Mouse (Mus musculus) heart, postnatal 36 days (tissue): ENCODE data around the gene Kcnj16. TPM values are rescaled to one million over a fixed set of nuclear protein-coding genes. Genes with fewer than 3 reads are reported as not detected.
A peak's percentile ranks its signal among the peaks of the same experiment; 100 is the strongest.

Source experiments
- DNase-seq, 2 experiments: peaks; one replicate each; pipeline ENCODE4 v3.0.0; 2021 to 2022
- intact Hi-C: fragments of 180-260 bp; cut with DNase I; formaldehyde crosslinking; loops from one replicate; pipeline ENCODE4 v1.15.1; 2025
- total RNA-seq, 2 experiments: library from RNA; stranded (reverse); gene quantifications; 2 replicates each; pipeline ENCODE4 v1.2.3; 2021

The Kcnj16 gene
- under 1 TPM in 1 of 2 experiments, not detected in 1; 0.22 TPM for total RNA-seq

DNA sequence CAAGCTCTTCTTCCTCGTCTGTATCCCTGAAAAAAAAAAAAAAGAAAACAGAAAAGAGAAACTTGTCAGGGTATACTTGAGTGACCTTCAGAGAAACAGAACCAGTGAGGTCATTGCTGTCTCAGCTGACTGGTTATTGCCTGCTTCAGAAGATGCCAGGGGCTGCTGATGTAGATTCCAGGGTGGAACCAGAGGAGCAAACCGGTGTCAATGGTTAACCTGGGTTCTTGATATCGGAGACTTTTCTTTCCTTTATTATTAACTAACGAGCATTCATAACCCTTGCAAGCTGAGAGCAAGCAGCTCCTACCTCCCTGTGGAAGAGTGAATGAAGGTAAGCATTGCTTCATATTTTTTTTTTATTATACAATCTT is at the start of gene Kcnj16:
Kcnj16 (plus strand) TSS at position 272 of the 374 bp plus-strand sequence.
- DNase-seq, result no peak
- intact Hi-C loops, result no loop called here

DNA sequence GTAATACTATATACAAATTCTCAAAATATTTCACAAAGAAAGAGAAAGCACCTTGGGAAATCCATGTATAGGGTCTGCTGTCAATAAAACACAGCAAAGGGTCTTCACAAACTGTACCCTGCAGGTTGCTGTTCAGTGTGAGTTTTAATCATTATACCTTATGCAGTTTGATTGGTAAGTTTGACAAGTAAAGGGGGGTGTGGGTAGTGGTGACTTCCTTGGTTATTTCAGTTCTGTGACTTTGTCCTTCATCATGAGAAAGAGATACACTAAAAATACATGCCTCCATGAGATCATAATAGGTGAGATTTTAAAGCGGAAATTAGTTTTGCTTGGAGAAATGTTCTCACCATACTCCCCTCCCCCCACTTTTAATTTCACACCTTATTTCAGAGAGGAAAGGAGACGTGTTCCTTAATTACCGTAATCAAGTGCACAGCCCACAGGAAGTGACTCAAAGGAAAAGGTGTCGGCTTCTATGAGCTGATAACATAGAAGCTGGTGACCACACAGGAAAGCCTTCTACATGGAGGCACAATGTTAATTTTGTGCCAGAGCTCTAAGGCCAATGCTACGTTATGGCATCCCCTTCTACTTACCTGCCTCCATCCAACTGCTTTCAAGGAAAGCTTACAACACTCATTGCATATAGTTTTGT is 48.9 kb upstream of the Kcnj16 start:
- intact Hi-C loops, result no loop called here
- no peak for DNase-seq

DNA sequence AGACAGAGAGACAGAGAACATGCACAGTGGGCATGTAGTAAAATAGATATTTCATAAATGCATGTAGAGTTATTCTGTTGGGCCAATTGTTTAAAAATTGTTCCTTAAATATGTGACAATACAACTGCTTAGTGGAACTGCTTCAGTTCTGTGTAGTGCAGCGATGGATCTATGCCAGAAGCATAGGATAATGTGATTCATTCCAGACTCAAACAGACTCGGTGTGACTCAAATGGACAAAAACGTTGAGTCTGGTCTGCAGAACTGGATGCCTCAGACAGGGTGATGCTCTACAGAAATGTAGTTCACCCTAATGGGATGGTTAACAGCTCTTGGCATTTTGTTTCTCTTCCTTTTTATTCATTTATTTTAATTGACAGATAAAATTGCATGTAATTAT is 32.1 kb upstream of the Kcnj16 start:
- no peak for DNase-seq
- intact Hi-C loops, result no loop called here

DNA sequence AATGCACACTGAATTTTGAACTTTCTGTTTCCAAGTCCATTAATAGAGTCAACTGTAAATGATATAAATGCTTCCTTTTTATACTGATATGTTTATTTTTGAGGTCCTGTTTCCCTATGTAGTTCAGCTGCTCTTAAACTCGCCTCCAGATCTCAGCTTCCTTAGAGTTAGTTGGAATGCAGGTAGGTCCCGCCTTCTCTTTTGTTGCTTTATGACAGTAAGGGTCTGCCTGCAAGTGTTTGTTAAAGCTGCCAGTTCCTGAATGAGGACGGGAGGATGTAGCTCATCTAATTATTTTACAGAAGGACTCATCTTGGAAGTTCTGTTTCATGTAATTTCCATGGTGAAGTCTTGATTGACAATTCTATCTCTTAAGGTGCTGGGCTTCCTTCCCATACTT is 25.6 kb upstream of the Kcnj16 start:
- no peak for DNase-seq
- intact Hi-C loops, result no loop called here

DNA sequence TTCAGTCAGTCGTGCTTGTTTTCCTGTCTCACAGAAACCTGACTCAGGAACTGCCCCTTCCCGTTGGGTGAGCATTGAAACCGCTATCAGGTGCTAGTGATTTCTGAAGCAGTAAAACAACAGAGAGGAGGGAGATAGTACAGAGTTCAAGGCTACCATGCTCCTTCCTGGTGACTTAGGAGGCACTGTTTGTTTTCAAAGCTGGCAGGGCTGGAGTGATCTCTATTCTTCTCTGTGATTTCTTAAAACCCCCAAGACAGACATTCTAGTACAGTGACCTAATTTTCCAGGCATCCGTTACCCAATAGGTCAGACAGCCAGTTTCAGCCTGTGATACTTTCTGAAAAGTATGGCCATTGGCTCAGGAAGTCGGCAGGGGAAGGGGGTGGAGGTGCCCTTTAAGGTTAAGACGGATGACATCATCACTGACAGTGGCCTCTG is 25.1 kb upstream of the Kcnj16 start:
- intact Hi-C loops, result no loop called here
- DNase-seq, result peak in 1 of 2 experiments; percentile 3

DNA sequence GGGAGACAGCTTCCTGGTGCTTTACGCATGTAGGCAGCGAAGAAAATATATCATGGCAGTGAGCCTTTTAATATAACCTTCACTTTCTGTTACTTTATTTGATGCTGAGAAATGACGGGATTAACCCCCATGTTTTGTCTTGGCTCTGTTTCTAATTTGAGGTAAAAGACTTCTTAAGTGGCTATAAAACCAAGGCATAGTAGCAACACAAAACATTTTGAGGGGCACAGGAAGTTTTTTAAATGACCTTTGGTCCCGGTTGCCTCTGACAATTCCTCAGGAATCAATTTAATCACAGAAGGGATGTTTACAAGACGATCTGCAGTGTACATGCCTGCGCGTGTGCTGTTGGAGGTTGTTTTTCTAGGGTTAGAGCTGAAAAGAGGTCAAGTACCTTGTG is 11.2 kb upstream of the Kcnj16 start:
- intact Hi-C loops, result no loop called here

DNA sequence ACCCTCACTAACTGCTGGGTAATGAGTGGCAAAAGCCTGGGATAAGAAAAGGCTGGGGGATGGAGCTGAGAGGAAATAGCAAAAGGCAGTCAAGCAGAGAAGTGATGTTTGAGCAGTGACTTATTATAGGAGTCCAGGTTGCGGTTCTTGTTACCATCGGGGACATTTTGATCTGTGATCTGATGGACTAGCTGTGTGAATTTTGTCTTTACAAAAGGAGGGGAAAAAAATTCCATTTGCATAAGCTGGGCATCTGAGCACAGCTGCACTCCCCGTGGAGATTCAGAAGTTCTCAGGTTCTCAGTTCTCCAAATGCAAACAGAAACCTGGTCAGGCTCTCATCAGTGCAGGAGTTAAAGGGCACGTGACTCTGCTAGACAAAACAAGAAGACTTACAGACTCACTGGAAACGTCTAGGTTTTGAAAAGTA is 6.2 kb upstream of the Kcnj16 start:
- no peak for DNase-seq
- intact Hi-C loops, result no loop called here

More for the DNA sequence above, 11.2 kb upstream of the Kcnj16 start:
- DNase-seq, result no peak

DNA sequence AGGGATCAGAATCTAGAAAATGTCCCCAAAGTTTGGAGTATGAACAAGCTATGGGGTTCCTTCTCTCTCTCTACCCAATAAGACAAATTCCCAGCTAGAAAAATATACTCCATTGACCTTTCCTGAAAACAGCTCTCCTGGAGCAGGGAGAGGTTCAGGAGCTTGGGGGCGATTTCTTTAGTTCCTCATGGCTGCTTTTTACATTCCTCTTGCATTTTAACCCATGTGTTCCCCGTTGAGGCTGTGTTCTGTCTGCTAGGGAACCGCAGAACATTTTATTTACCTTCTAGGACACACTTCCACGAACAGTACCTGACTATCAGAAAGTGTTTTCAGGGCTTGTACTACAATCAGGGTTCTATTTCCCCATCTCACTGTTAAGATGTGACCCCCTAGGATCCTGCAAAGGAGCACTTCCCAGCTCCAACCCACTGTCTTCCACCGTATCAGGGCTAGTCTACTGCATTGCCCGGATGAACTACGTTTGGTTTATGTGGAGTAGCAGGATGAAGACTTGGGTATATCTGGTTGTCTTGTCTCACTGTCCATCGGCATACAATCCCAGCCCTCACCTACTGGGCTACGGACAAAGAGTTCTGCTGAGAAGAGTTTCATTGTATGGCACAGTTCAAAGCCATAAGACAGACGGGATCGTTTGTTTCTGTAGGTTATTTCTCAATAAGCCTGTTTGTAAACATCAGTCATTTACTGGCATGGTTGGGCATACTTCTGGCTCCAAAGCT is 643 bp upstream of the Kcnj16 start:
- intact Hi-C loops, result no loop called here
- no peak for DNase-seq

DNA sequence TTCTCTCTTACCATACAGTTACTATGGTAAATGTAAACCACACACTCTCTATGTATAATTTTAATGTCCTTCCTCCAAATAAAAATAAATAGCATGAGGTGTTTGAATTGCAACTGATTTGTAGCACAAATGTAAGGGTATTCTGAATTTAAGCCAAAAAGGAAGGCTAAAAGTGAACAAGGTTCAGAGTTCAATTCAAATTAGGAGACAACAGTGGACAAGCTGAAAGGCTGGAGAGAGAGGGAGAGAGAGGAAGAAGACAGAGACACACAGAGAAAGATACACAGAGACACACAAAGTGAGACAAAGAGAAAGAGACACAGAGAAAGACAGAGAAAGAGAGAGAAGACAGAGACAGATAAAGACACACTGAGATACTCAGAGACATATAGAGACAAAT is 1.1 kb downstream of the Kcnj16 start:
- no peak for DNase-seq
- intact Hi-C loops, result no loop called here

DNA sequence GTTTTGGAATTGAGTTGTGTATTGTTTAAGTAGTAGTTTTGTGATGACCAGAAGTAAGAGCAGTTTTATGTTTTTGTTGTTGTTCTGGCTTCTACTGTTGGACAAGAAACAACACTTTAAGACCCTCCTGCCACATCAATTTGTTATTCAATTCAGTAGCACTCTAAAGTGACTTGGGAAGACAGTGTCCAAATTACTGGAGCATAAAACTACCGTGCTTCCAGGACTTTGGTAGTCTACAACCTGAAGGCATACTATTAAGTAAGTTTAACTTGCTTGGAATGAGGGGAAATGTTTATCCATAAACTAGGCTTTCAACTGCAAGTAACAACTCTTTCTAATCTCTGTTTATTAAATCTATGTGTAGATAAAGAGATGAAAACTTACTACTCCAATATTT is 17.7 kb downstream of the Kcnj16 start:
- DNase-seq, result no peak
- intact Hi-C loops, result no loop called here

DNA sequence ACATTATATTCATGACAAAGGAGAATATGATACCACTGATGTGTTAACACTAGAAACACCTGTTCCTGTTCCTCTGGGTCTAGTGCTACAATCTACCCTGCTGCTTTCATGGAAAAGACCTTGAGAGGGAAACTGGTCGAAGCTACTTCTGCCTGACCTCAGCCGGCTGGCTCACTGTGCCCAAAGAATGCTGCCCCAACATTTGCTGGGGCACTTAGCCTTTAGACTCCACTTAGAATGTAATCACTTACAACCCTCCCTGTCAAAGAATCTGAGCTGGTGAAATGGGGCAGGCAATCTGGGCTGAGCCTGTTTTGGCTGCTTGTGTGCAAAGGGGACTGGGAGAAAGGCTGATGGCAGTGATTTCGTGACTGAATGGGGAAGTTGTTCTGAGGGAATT is 18.1 kb downstream of the Kcnj16 start:
- intact Hi-C loops, result no loop called here
- DNase-seq, result peak; percentile 2

DNA sequence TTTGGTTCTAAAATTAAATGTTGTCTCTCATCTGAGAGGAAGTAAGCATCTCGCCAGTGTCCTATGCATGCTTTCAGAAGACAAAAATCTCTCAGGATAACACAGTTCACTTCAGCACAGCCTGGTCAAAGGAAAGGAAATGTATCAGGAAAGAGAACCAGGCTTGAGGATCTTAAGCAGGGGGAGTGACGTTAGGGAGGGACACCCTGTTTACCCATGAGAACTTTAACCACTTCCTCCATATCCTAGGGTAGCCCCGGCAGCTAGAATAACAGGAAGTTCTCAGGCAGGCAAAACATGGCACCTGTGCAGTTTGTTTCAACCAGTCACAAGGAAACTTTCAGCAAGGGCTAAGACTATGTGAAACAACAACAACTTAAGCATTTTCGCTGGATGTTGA is 25.8 kb downstream of the Kcnj16 start:
- intact Hi-C loops, result no loop called here
- DNase-seq, result peak; percentile 4 to 11

DNA sequence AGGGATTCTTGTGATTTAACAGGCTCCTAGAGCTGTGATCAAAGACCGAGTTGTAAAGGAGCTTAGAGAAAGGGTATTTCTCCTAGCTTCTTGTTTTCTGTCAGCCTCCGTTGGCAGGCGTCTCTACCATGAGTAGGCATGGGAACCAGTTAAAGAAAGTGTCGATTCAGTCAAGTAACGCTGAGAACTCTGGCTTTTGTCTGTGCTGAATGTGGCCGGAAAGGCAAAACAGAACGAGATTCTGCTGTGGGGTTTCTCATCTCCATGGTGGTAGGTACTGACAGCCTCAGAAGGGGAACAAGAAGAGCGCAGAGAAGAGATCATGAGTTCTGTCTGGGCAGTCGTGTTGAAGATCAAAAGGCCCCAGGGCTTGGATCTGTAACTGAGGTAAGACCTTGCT is 29.4 kb downstream of the Kcnj16 start:
- no peak for DNase-seq
- intact Hi-C loops, result no loop called here

DNA sequence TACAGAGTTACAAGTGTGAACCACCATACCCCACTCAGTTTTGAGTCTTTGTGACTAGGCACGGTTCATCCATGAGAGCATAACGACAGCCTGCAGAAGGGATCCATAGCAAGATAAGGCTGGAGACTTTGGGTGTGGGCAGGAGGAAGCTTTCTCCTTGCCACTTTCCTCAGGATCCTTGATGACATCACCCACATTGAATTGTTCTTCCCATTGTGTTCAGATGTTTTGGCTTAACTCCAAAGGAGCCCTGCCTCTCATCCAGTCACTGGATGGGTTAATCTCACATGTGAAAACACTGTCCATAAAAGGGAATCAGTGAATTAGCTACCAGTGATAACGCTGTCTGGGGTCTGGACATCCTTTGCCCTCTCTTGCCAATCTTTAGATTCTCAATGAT is 37.3 kb downstream of the Kcnj16 start:
- intact Hi-C loops, result no loop called here
- DNase-seq, result no peak

DNA sequence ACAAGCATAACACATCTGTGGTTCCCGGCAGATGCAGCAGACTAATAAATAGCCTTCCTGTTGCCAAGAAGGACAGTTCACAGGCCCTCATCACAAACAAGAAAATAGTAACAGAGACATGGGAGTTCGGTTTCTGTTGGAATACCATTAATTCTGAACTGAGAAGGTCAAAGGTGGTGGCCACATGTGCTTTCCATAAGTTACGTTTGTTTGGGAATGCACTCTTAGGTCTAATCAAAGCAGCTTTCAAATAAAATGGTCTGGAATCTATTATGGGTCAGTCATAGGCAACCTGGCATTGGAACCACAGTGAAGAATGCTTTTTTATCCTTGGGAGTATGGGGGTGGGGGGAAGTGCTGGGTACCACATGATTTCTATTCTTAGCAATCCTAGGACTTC is 41.6 kb downstream of the Kcnj16 start:
- intact Hi-C loops, result no loop called here
- no peak for DNase-seq

DNA sequence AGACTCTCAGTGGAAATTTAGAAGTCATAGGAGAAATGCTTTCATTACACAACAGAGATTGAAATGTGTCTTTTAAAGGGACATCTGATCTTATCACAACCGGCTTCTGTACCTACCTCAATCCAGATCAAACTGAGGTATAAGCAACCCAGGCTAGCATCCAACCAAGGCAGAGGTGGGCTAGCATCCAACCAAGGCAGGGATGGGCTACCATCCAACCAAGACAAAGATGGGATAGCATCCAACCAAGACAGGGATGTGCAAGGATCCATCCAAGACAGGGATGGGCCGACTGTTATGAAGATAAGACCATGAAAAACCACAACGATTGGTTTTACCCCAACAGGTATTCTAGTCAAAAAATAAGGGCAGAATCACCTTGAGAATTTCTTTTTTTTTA is 48.4 kb downstream of the Kcnj16 start:
- intact Hi-C loops, result no loop called here
- no peak for DNase-seq

DNA sequence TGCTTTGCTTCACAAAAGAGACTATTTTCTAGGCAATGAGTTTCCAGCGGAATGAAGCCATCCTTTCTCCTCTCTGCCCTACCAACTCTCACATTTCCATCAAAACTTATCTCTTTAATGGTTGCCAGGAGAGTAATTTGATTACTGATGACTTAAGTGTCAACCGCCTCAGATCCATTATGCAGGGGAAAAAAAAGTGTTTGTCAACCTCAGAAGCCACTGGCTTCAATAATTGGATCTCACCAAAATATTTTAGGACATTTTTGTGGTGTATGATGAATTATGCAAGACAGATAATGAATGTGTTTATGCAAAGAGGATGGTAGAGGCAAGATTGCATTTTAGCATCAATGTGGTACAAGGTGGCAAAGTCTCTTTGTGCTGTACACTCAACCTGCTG is 52.4 kb downstream of the Kcnj16 start:
- DNase-seq, result no peak
- intact Hi-C loops, result no loop called here

DNA sequence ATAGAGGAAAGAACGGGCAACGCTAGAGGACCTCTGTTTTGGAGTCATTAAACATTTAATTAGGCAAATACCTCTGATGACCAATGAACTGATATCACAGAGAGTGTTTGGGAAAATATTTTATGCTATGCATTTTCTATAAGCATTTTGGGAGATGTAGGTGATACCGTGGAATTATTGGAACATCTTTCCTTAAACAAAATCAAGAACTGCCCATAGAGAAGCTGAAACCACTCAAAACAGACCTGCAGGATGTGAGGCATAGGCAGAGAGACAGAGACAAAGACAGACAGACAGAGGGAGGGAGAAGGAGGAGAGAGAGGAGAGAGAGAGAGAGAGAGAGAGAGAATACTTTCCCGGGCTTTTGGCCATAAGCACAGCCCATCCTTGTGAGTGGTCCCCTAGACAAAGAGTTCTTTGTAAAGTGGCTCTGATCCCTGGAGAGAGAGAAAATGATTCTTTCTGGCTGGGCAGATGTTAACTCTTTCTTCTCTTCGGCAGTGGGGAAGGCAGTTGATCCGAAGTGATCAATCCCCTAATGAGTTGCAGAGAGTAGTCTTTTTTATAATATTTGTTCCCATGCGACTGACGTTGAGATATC is 54.9 kb downstream of the Kcnj16 start:
- intact Hi-C loops, result no loop called here
- no peak for DNase-seq

DNA sequence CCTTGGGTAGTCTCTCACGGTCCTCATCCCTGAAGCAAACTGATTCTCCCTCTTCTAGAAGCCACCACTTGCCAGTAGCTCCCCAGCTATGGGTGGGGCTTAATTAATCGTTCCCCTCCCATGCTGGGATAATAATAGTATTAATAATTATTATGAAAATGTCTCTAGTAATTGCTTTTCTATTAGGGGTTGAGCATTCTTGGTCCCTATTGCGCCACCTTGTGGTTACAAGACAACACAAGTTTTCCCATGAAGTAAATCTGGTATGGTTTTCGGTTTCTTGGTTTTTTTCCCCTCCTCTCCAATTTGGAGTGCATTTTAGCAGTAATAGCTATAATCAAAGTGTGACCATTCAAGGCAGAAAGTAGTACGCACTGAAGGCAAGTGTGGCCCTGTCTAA is 74.3 kb downstream of the Kcnj16 start:
- intact Hi-C loops, result loop anchor here (1.0 to 10.0 kb wide), 5 partner anchors 405 to 667 kb away; no protein-coding TSS in a partner anchor
- DNase-seq, result peak; percentile 31 to 41

DNA sequence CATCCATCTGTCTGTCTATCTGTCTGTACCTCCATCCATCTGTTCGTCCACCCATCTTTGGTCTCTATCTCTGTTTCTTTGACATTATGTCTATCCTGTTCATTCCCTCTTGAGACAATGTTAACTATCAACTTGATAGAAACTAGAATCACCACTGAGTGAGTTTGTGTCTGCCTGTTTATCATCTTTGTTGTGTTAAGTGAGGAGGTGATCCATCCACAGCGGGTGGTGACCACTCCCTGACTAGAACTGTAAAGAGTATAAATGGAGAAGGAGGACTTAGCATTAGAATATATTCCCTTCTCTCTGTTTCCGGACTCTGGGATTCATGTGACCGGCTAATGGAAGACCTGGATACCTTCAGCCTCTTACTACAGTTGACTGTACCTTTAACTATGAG is 75.5 kb downstream of the Kcnj16 start:
- intact Hi-C loops, result loop anchor here (5.0 to 10.0 kb wide), 2 partner anchors 404 to 668 kb away; no protein-coding TSS in a partner anchor

DNA sequence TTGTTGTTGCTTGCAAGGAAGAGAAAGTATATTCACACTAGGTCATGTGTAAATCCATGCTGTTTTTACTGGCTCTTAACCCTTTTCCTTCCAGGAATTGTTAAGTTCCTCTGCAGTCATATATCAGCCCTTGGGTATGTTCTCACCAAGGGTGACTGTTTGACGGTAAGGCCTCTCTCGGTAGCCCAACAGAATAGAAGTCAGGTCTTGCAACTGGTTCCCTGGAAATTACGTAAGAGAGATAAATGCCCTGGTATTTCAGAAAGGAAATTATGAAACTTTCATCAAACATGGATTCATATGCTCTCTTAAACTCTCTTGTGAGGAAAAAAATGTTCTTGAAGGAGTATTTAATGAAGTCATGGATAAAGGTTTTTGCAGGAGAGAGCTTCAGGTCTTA is 86.4 kb downstream of the Kcnj16 start:
- no peak for DNase-seq
- intact Hi-C loops, result no loop called here

More for the DNA sequence above, 75.5 kb downstream of the Kcnj16 start:
- DNase-seq, result no peak
